Mouse (Mus musculus): ENCODE data around the gene Hapln1.

Hapln1 gene

DNA sequence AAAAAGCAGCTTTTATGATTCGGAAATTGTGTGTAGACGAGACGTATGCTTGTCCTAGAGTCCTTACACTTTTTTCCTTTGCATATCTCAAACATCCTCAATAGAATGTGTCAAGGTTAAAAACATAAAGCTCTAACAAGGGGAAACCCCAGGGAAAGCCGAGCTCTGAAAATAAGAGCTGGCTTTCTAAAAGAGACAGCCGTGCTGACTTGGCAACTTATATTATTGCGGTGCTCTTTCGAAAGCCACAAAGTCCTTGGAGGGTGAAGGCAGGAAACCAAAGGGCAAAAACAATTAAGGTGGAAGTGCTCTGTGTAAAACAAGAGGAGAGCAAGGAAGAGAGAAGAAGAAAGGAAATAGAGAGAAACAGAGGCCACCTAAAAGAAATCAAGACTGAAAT, 60.9 kb downstream of the Hapln1 start:
- peak; percentile 4 for DNase-seq (ENCODE audit: low read depth)

DNA sequence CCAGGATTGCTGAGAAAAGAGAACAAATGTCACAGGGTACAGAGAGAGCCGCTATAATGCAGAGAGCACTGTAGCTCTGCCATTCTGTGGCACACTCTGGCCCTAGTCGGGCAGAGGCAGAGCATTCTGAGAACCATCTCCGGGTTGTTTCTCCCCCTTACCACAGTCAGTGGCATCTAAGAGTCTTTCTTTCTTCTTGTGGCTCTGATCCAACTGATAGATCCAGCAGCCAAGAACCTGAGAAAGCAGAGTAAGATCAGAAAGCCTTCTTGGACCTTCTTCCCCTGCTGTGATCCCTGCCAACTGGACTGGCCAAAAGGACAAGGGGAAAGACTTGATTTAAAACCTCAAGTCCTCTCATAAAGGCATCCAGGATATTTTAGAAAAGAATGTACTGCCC, 63.7 kb downstream of the Hapln1 start:
- DNase-seq (ENCODE audit: low read depth), result no peak

DNA sequence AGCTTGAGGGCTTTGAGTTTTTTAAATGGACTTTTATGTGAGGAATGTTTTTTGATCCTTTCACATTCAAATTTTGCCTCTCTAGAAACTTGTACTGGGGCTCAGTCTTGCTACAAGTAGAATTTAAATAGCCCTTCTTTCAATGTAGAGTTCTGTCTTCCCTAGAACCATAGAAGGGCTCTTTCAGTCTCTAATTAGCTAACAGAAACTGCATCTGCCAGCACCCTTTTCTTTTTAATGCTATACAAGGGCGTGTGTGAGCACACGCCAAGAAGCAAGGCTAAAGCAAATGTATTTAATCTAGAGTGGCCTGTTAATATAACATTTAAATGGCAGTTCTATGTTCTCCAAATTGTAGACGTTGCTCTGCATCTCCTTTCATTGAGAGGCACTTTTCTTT, 67.8 kb downstream of the Hapln1 start:
- no peak for DNase-seq (ENCODE audit: low read depth)

DNA sequence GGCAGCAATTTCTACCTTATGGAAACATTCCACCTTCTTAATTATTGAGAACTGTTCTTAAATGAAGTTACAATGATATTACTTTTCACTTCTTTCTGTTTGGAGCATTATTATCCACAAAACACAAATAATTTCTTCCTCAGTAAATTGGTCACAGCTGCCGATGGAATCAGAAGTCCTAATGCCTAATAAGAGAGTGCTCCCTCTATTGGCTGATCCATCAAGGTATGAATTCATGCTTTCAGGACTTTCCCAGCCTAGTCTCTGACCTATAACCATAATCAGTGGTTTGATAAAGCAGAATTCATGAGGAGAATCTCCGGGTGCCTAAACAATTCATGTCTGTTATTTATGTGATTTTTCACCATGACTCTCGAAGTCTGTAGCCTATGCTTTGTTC, 79.5 kb downstream of the Hapln1 start:
- DNase-seq (ENCODE audit: low read depth), result no peak

DNA sequence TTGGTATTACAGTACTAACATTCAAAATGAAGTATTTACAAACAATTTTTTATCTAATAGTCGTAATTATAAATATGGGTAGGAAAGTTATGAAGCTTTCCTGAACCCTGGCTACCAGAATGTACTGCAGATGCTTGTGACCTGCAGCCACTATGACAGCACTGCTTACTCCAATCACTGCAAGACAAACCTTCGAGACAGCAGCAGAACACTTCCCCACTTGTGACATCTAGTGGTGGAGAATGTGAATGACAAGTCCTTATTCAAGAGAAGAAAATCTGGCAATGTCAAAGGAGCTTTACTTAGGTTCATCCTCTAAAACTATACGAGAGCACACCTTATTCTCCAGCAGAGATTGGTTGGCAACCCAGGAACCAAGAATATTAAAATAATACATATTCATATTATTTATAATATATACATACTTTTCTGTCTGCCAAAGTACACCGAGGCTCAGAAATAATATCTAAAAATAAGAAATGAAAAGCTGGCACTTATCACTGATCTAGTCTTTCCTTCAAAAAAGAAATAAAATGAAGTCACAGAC, 94.6 kb downstream of the Hapln1 start:
- DNase-seq (ENCODE audit: low read depth), result peak; percentile 59

DNA sequence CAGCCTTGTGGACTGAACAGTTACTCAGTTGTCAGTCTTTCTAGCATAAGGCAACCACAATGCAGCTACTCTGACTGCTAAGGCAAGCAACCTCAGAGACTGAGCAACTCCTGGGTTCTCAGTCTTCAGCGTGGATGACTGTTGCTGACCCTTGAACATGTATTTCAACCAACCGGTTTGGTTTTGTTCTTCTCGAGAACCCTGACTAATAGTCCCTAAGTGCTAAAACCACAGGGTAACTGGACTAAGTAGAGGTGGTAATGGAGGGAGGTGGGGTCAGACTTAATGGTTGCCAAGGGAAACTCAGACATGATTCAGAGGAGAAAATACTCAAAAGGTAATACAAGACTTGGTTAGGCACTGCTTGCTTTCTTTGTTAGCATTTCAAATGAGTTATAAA, 97.4 kb downstream of the Hapln1 start:
- DNase-seq (ENCODE audit: low read depth), result no peak

DNA sequence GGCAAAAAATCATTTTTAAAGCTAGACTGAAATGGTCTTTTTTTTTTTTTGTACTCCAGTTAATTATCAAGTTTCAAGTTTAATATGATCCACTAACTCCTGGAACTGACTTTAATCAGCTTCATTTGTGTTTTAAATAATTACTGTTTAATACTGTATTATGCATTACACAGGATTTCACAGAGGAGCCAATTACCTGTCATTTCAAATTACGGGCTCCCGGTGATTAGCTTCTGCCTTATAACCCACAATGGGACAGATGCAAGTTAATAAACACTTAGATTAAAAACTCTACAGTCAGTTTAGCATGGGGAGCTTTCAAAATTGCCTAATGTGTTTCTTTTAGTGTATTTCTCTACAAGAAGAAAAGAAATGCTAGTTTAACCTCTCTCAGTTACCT, 106.0 kb downstream of the Hapln1 start:
- DNase-seq (ENCODE audit: low read depth), result no peak

DNA sequence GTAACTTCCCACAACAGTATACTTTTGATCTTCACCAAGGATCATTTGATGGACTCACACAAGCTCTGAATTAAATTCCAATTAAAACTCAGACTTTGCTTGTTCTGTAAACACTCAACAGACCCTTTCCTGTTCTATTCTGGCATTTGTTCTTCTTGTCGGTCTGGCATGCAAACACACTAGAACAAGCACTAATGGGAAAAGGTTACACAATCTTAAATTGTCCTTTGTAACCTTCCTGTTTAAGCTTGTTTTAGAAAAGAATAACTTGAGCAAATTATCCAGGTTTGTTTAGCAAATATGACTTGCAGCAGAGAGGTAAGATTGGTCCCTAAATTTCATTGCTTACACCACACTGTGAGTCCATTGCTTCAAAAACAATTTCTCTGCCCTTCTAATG, 113.2 kb downstream of the Hapln1 start:
- DNase-seq (ENCODE audit: low read depth), result no peak

DNA sequence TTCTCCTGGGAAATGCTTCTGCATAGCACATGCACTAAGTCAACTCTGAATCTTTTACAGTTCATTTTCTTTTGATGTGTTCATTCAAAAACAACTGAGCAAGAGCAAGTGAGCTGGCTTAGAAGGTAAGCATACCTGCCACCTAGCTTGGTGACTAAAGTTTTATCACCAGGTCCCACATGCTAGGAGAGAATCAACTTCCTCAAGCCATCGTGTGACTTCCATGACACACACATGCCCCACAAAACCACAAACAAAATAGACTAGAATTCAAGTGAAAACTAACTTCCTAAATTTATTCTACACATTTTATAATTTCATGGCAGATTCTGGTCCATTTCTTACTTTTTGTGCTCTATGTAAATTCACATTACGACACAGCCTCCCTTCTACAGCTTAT, 113.7 kb downstream of the Hapln1 start:
- DNase-seq (ENCODE audit: low read depth), result no peak

DNA sequence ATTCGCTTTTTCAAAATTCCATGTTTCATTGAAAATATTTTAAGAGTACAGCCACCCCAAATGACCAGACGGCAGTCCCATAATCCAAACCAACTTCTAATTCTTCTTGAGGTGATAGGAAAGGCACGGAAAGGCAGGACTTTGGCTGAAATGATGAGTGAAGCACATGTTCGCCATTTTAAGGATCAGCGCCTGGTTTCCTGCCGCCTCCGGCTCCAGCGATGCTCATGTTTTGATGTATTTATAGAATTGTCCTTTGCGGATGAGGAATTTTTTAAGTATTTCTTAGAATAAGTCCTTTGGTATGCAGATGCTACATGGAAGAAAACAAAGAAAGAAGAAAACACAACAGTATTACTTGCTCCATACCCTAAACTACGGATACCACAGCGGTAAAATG, 117.5 kb downstream of the Hapln1 start:
- DNase-seq (ENCODE audit: low read depth), result no peak

Data from induced T-regulatory cell, adult 2 months (primary cell).